Mouse (Mus musculus) forebrain, embryonic 16.5 days (tissue): ENCODE data around the gene Vmn2r55. TPM values are rescaled to one million over a fixed set of nuclear protein-coding genes. Genes with fewer than 3 reads are reported as not detected.
"Not testable (repeated sequence)": the region's sequence is repeated elsewhere in the genome, so short reads cannot be mapped to it uniquely, and the experiment has no call there.

ENCODE experiments used
- ATAC-seq: fragments of 200-750 bp; cut with Nextera tagmentation; 2 replicates; pipeline ENCODE4 v1.8.0; 2017; ENCODE audit warnings: mild to moderate bottlenecking, moderate library complexity
- H3K27ac ChIP-seq: fragments of 300-500 bp; sonication (generic); 2 replicates; pipeline ENCODE4 v1.5.1; 2014; ENCODE audit warnings: low read length, control low read depth
- H3K27me3 ChIP-seq: fragments of 300-500 bp; sonication (generic); replicated peaks from 2 replicates; pipeline ENCODE4 v1.6.1; 2014; ENCODE audit warnings: low read length; ENCODE audit not compliant: control insufficient read depth, insufficient read depth
- H3K36me3 ChIP-seq: fragments of 300-500 bp; sonication (generic); 2 replicates; pipeline ENCODE4 v1.6.1; 2014; ENCODE audit not compliant: control insufficient read depth, insufficient read depth
- H3K4me1 ChIP-seq: fragments of 300-500 bp; sonication (generic); replicated peaks from 2 replicates; pipeline ENCODE4 v1.6.1; 2014; ENCODE audit warnings: low read length; ENCODE audit not compliant: control insufficient read depth, insufficient read depth
- H3K4me2 ChIP-seq: fragments of 300-500 bp; sonication (generic); 2 replicates; pipeline ENCODE4 v1.6.1; 2014; ENCODE audit warnings: mild to moderate bottlenecking, low read length, control low read depth
- H3K4me3 ChIP-seq: fragments of 300-500 bp; sonication (generic); replicated peaks from 2 replicates; pipeline ENCODE4 v1.5.1; 2014; ENCODE audit warnings: mild to moderate bottlenecking, low read length, control low read depth
- H3K9ac ChIP-seq: fragments of 300-500 bp; sonication (generic); replicated peaks from 2 replicates; pipeline ENCODE4 v1.6.1; 2014; ENCODE audit warnings: low read depth, low read length, control low read depth
- H3K9me3 ChIP-seq: fragments of 300-500 bp; sonication (generic); 2 replicates; pipeline ENCODE4 v1.6.1; 2016; ENCODE audit warnings: low read length; ENCODE audit not compliant: control insufficient read depth
- WGBS: fragments of 180-500 bp; shearing (Covaris S2); extraction: QIAGEN DNeasy Blood & Tissue Kit; methylation state at CpG from one replicate; pipeline ENCODE4 v1.1.7; 2014; 5-methylcytosine and 5-hydroxymethylcytosine counted together
- polyA plus RNA-seq: library from polyadenylated mRNA; unstranded; fragments of >200 nt; fragmentation: Nextera tagmentation; extraction: Ambion mirVana; gene quantifications from 2 replicates; pipeline ENCODE4 v1.2.1, GENCODE M21; 2015

The Vmn2r55 gene
- not detected in 2 replicates for polyA plus RNA-seq

- ATAC-seq, H3K9ac ChIP-seq, H3K36me3 ChIP-seq, H3K27me3 ChIP-seq, H3K4me3 ChIP-seq, H3K4me1 ChIP-seq, H3K27ac ChIP-seq, H3K9me3 ChIP-seq, H3K4me2 ChIP-seq: not testable (repeated sequence)
- WGBS: 88% methylated on average over 3 of the region's 3 CpGs
Observed at GRCm38 (mm10) chr7:12684903-12685302, at the start of gene Vmn2r55. Gene Vmn2r55 (minus strand): TSS chr7:12685003.

- not testable (repeated sequence) for H3K36me3 ChIP-seq, ATAC-seq, H3K4me2 ChIP-seq
Observed at GRCm38 (mm10) chr7:12640219-12640618, 44.6 kb downstream of the Vmn2r55 start, which contains the start of gene Vmn2r54. Gene Vmn2r54 (minus strand): TSS chr7:12640319.

GRCm38 (mm10) chr7:12608688-12609087, 76.1 kb downstream of the Vmn2r55 start, which contains the start of gene Vmn2r53:
Gene Vmn2r53 (minus strand): TSS chr7:12608788.
- no peak for ATAC-seq
- peaks cover 5% of the 10 kb centered on the region; the same call in 1 of the 2 replicates for H3K9me3 ChIP-seq
- no peak within 1 kb of the TSS for H3K4me2 ChIP-seq
- H3K4me3 ChIP-seq: no peak within 1 kb of the TSS
- no peaks in the 10 kb centered on the region for H3K4me1 ChIP-seq
- H3K27ac ChIP-seq: no peak within 1 kb of the TSS
- H3K27me3 ChIP-seq: no peaks in the 10 kb centered on the region
- H3K9ac ChIP-seq: no peak within 1 kb of the TSS
- no peaks in the 10 kb centered on the region for H3K36me3 ChIP-seq

More at GRCm38 (mm10) chr7:12640219-12640618, 44.6 kb downstream of the Vmn2r55 start, which contains the start of gene Vmn2r54:
- H3K9me3 ChIP-seq, H3K9ac ChIP-seq, H3K4me3 ChIP-seq, H3K27me3 ChIP-seq, H3K27ac ChIP-seq, H3K4me1 ChIP-seq: not testable (repeated sequence)
- 82% methylated on average over 3 of the region's 4 CpGs for WGBS

Other genes with a start within 250 kb of the Vmn2r55 start
- 52.7 and 61.5 TPM in 2 replicates for gene Zfp606, start 206.7 kb downstream of the Vmn2r55 start, polyA plus RNA-seq
- gene 2900092C05Rik, start 172.5 kb downstream of the Vmn2r55 start, polyA plus RNA-seq: not detected in 2 replicates
- 0.01 TPM in 1 of 2 replicates, not detected in the other for gene Vmn2r53, start 76.2 kb downstream of the Vmn2r55 start, polyA plus RNA-seq
- gene Vmn2r54, start 44.7 kb downstream of the Vmn2r55 start, polyA plus RNA-seq: not detected in 2 replicates
- gene Vmn2r56, start 50.0 kb upstream of the Vmn2r55 start, polyA plus RNA-seq: not detected in 2 replicates
- 27.9 and 30.9 TPM in 2 replicates for gene Zscan18, start 118.6 kb upstream of the Vmn2r55 start, polyA plus RNA-seq
- 27.5 and 32.1 TPM in 2 replicates for gene Zfp329, start 133.9 kb upstream of the Vmn2r55 start, polyA plus RNA-seq
- gene Zfp110, start 149.8 kb upstream of the Vmn2r55 start, polyA plus RNA-seq: 42.0 and 43.0 TPM in 2 replicates
- 9.0 and 10.2 TPM in 2 replicates for gene Zfp128, start 196.2 kb upstream of the Vmn2r55 start, polyA plus RNA-seq
- 13.8 and 15.0 TPM in 2 replicates for gene Zscan22, start 212.8 kb upstream of the Vmn2r55 start, polyA plus RNA-seq
- 660 and 678 TPM in 2 replicates for gene Rps5, start 237.3 kb upstream of the Vmn2r55 start, polyA plus RNA-seq
- 0.65 and 0.67 TPM in 2 replicates for gene Rnf225, start 242.4 kb upstream of the Vmn2r55 start, polyA plus RNA-seq